In the genomic region with DNA sequence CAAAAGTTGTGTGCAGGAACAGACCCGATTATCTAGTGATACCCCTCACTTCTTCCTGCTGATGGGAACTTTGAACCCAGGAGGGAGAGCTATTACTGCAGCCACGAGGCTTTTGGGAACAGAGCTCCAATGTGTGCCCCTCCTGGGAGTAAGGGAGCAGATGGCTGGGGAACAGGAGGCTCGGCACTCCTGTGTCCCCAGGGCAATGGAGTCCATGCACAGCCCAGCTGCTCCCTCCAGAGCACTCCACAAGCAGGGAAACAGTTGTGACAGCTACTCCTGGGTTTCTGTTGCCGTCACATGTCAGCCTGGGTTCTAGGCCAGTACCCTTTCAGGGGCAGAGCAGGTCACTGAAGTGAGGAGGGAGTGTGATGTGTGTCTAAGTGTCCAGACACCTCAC, we compare ENCODE assay signal across 24 mouse cellular contexts. TPM values are rescaled to one million over a fixed set of nuclear protein-coding genes. Genes with fewer than 3 reads are reported as not detected.
A peak's percentile ranks its signal among the peaks of the same experiment; 100 is the strongest.
DNase-seq lines count a peak whose midpoint lies in the region; ATAC-seq and TF ChIP-seq lines count a peak whose summit lies in the region.
"Had no signal": no experiment of that assay in that cellular context is flagged by ENCODE, and none has a peak within 500 bp of the region (broad histone marks: within the 10 kb centered on the region; RNA-seq: fewer than 3 reads in every experiment).

No protein-coding gene starts in this region.

- no peak overlapping the region for H3K4me2 ChIP-seq in forebrain, embryonic 12.5 days
- H3K4me2 ChIP-seq in forebrain, embryonic 11.5 days (ENCODE audit: low read depth, low read length, severe bottlenecking), result no peak overlapping the region
- no peak overlapping the region for H3K4me2 ChIP-seq in hindbrain, embryonic 13.5 days
- no peak overlapping the region for H3K4me2 ChIP-seq in hindbrain, postnatal 0 days (ENCODE audit: low read depth, low read length)
- H3K4me2 ChIP-seq in lung, postnatal 0 days (replicated peaks; ENCODE audit: low read depth, low read length), result no peak overlapping the region
- H3K4me2 ChIP-seq: embryonic facial prominence, embryonic 13.5 days; hindbrain, embryonic 14.5 days; kidney, embryonic 15.5 days; limb, embryonic 12.5 days; liver, embryonic 15.5 days; lung, embryonic 14.5 days; midbrain, embryonic 15.5 days; stomach, embryonic 15.5 days had no signal

- no peak for TF ChIP-seq POLR2A in brain, embryonic 14.5 days (IDR thresholded peaks at IDR 0.05; ENCODE audit: borderline replicate concordance, extremely low read depth, insufficient read depth, insufficient read length, poor library complexity, severe bottlenecking)

- peak; percentile 9; the same call in 1 of the 2 replicates for ATAC-seq in forebrain, embryonic 12.5 days (ENCODE audit: low FRiP score)
- ATAC-seq in forebrain, embryonic 11.5 days (replicated peaks; ENCODE audit: low FRiP score), result no peak
- no peak for ATAC-seq in hindbrain, embryonic 13.5 days (ENCODE audit: low FRiP score)
- no peak for ATAC-seq in hindbrain, postnatal 0 days
- no peak for ATAC-seq in lung, postnatal 0 days
- ATAC-seq: CD4-positive, CD25-positive, alpha-beta regulatory T cell, adult 4 months; forebrain, embryonic 14.5 days; midbrain, embryonic 15.5 days had no signal

- 63% methylated on average over 4 of the region's 4 CpGs for WGBS in forebrain, embryonic 12.5 days
- WGBS in forebrain, embryonic 11.5 days, result 71% methylated on average over 4 of the region's 4 CpGs
- 40% methylated on average over 4 of the region's 4 CpGs for WGBS in hindbrain, embryonic 13.5 days
- WGBS in hindbrain, postnatal 0 days, result 39% methylated on average over 4 of the region's 4 CpGs
- WGBS in lung, postnatal 0 days, result 76% methylated on average over 4 of the region's 4 CpGs

- DNase-seq in forebrain, embryonic 11.5 days (ENCODE audit: low spot score), result no peak
- no peak for DNase-seq in hindbrain, postnatal 0 days (ENCODE audit: low spot score)
- peak; percentile 50 for DNase-seq in brain, embryonic 14.5 days (ENCODE audit: low read depth)
- DNase-seq in retina, embryonic 14.5 days (ENCODE audit: low spot score), result peak; percentile 28
- DNase-seq in lung, postnatal 0 days (ENCODE audit: low spot score), result no peak
- DNase-seq: cerebellum, adult 9-10 months; embryo, embryonic 11 days; heart, postnatal 14 days; kidney, adult 18-20 months; kidney, postnatal 36 days; lung, embryonic 14.5 days had no signal

- no peaks in the 10 kb centered on the region for H3K9me3 ChIP-seq in forebrain, embryonic 12.5 days
- H3K9me3 ChIP-seq in forebrain, embryonic 11.5 days (ENCODE audit: control insufficient read depth, low read length), result no peaks in the 10 kb centered on the region
- no peaks in the 10 kb centered on the region for H3K9me3 ChIP-seq in hindbrain, embryonic 13.5 days
- H3K9me3 ChIP-seq in hindbrain, postnatal 0 days (ENCODE audit: low read length), result no peaks in the 10 kb centered on the region
- no peaks in the 10 kb centered on the region for H3K9me3 ChIP-seq in lung, postnatal 0 days (ENCODE audit: low read length)
- H3K9me3 ChIP-seq: embryonic facial prominence, embryonic 13.5 days; kidney, embryonic 15.5 days; limb, embryonic 12.5 days; liver, embryonic 15.5 days; midbrain, embryonic 15.5 days; stomach, embryonic 15.5 days had no signal

- no peak for TF ChIP-seq CTCF in hindbrain, postnatal 0 days (IDR thresholded peaks at IDR 0.05; ENCODE audit: low read depth)
- TF ChIP-seq CTCF in brain, embryonic 14.5 days (IDR thresholded peaks at IDR 0.05; ENCODE audit: borderline replicate concordance, extremely low read depth, insufficient read depth, insufficient read length), result no peak
- TF ChIP-seq CTCF in lung, postnatal 0 days (IDR thresholded peaks at IDR 0.05), result no peak

- H3K36me3 ChIP-seq in forebrain, embryonic 12.5 days (replicated peaks), result peaks cover 69% of the 10 kb centered on the region
- peaks cover 17% of the 10 kb centered on the region for H3K36me3 ChIP-seq in forebrain, embryonic 11.5 days (ENCODE audit: control insufficient read depth, insufficient read depth, low read length)
- H3K36me3 ChIP-seq in hindbrain, embryonic 13.5 days, result peaks cover 67% of the 10 kb centered on the region
- peaks cover 37% of the 10 kb centered on the region for H3K36me3 ChIP-seq in hindbrain, postnatal 0 days (ENCODE audit: insufficient read depth, low read length)
- 0 out of 2 replicates have a peak, but pooled peaks cover 9% of the 10 kb centered on the region for H3K36me3 ChIP-seq in lung, postnatal 0 days (ENCODE audit: insufficient read depth, low read length)
- H3K36me3 ChIP-seq: liver, embryonic 15.5 days had no signal

- TF ChIP-seq EP300 in lung, postnatal 0 days (IDR thresholded peaks at IDR 0.05), result no peak

- H3K27ac ChIP-seq in forebrain, embryonic 12.5 days, result 0 out of 2 replicates have a peak overlapping the region, but pooled peaks have one; percentile 8
- H3K27ac ChIP-seq in forebrain, embryonic 11.5 days (ENCODE audit: low read depth, low read length), result no peak overlapping the region
- H3K27ac ChIP-seq in hindbrain, embryonic 13.5 days, result peak overlapping the region; percentile 52
- no peak overlapping the region for H3K27ac ChIP-seq in hindbrain, postnatal 0 days
- H3K27ac ChIP-seq in lung, postnatal 0 days (ENCODE audit: low read length), result no peak overlapping the region
- H3K27ac ChIP-seq: embryonic facial prominence, embryonic 13.5 days; hindbrain, embryonic 14.5 days; kidney, embryonic 15.5 days; layer of hippocampus, adult 2 months; left cerebral cortex, adult 2 months; limb, embryonic 12.5 days; liver, embryonic 15.5 days; stomach, embryonic 15.5 days had no signal

- H3K9ac ChIP-seq in forebrain, embryonic 12.5 days, result no peak overlapping the region
- no peak overlapping the region for H3K9ac ChIP-seq in forebrain, embryonic 11.5 days (ENCODE audit: low read length)
- no peak overlapping the region; the same call in 1 of the 2 replicates for H3K9ac ChIP-seq in hindbrain, embryonic 13.5 days
- H3K9ac ChIP-seq in hindbrain, postnatal 0 days (replicated peaks; ENCODE audit: low read length), result no peak overlapping the region
- H3K9ac ChIP-seq in lung, postnatal 0 days (replicated peaks; ENCODE audit: low read depth), result no peak overlapping the region
- H3K9ac ChIP-seq: embryonic facial prominence, embryonic 13.5 days; hindbrain, embryonic 14.5 days; kidney, embryonic 15.5 days; limb, embryonic 12.5 days; liver, embryonic 15.5 days; lung, embryonic 14.5 days; midbrain, embryonic 15.5 days; stomach, embryonic 15.5 days had no signal

- no peaks in the 10 kb centered on the region for H3K27me3 ChIP-seq in forebrain, embryonic 12.5 days
- no peaks in the 10 kb centered on the region for H3K27me3 ChIP-seq in forebrain, embryonic 11.5 days (ENCODE audit: control insufficient read depth, insufficient read depth, low read length)
- H3K27me3 ChIP-seq in hindbrain, embryonic 13.5 days, result no peaks in the 10 kb centered on the region
- no peaks in the 10 kb centered on the region for H3K27me3 ChIP-seq in hindbrain, postnatal 0 days (ENCODE audit: insufficient read depth, low read length)
- no peaks in the 10 kb centered on the region for H3K27me3 ChIP-seq in lung, postnatal 0 days (replicated peaks; ENCODE audit: insufficient read depth, low read length)
- H3K27me3 ChIP-seq: embryonic facial prominence, embryonic 13.5 days; kidney, embryonic 15.5 days; limb, embryonic 12.5 days; liver, embryonic 15.5 days; midbrain, embryonic 15.5 days; stomach, embryonic 15.5 days had no signal

- no peak overlapping the region for H3K4me3 ChIP-seq in forebrain, embryonic 12.5 days (replicated peaks)
- no peak overlapping the region for H3K4me3 ChIP-seq in forebrain, embryonic 11.5 days (ENCODE audit: low read depth, low read length)
- no peak overlapping the region for H3K4me3 ChIP-seq in hindbrain, embryonic 13.5 days
- H3K4me3 ChIP-seq in hindbrain, postnatal 0 days (ENCODE audit: low read length), result no peak overlapping the region
- H3K4me3 ChIP-seq in lung, postnatal 0 days (ENCODE audit: low read depth, low read length), result no peak overlapping the region
- H3K4me3 ChIP-seq: embryonic facial prominence, embryonic 13.5 days; kidney, embryonic 15.5 days; layer of hippocampus, adult 2 months; left cerebral cortex, adult 2 months; limb, embryonic 12.5 days; liver, embryonic 15.5 days; midbrain, embryonic 15.5 days; stomach, embryonic 15.5 days had no signal

- H3K4me1 ChIP-seq in forebrain, embryonic 12.5 days, result peaks cover 18% of the 10 kb centered on the region
- no peaks in the 10 kb centered on the region for H3K4me1 ChIP-seq in forebrain, embryonic 11.5 days (replicated peaks; ENCODE audit: control insufficient read depth, insufficient read depth, low read length)
- H3K4me1 ChIP-seq in hindbrain, embryonic 13.5 days (replicated peaks), result peaks cover 34% of the 10 kb centered on the region
- H3K4me1 ChIP-seq in hindbrain, postnatal 0 days (ENCODE audit: insufficient read depth, low read length), result no peaks in the 10 kb centered on the region
- peaks cover 2% of the 10 kb centered on the region; the same call in 1 of the 2 replicates for H3K4me1 ChIP-seq in lung, postnatal 0 days (ENCODE audit: insufficient read depth, low read depth, low read length)
- H3K4me1 ChIP-seq: embryonic facial prominence, embryonic 13.5 days; limb, embryonic 12.5 days; stomach, embryonic 15.5 days had no signal

RNA-seq across cellular contexts. Expression of gene Sbk1, which starts 20.7 kb away (rescaled TPM):
- polyA plus RNA-seq in forebrain, embryonic 12.5 days (2016; fragmentation: Nextera tagmentation; extraction: Ambion mirVana), result 264 and 272 TPM in 2 replicates
- polyA plus RNA-seq in forebrain, embryonic 11.5 days (2014; fragmentation: Nextera tagmentation; extraction: Ambion mirVana), result 194 and 214 TPM in 2 replicates
- 248 and 253 TPM in 2 replicates for polyA plus RNA-seq in hindbrain, embryonic 13.5 days (2015; fragmentation: Nextera tagmentation; extraction: Ambion mirVana)
- total RNA-seq in hindbrain, postnatal 0 days (2014; rRNA removed), result 530 and 565 TPM in 2 replicates
- polyA plus RNA-seq in hindbrain, postnatal 0 days (2015; fragmentation: Nextera tagmentation; extraction: Ambion mirVana), result 138 and 161 TPM in 2 replicates
- 423 and 518 TPM in 2 replicates for polyA plus RNA-seq in brain, embryonic 14.5 days (2012; rRNA removed)
- polyA plus RNA-seq in lung, postnatal 0 days (2015; fragmentation: Nextera tagmentation; extraction: Ambion mirVana), result 5.5 and 5.7 TPM in 2 replicates

Comparison
In these comparisons a context has a peak if more than half of its experiments do, and no peak if none do; other contexts are left out.
1. H3K27ac ChIP-seq: peak in forebrain, embryonic 12.5 days (single experiment) and hindbrain, embryonic 13.5 days (single experiment); none in forebrain, embryonic 11.5 days (single experiment), hindbrain, postnatal 0 days (single experiment) and lung, postnatal 0 days (single experiment).
2. DNase-seq: peak in brain, embryonic 14.5 days (single experiment) and retina, embryonic 14.5 days (single experiment); none in forebrain, embryonic 11.5 days (single experiment), hindbrain, postnatal 0 days (single experiment) and lung, postnatal 0 days (single experiment).
3. RNA of gene Sbk1, which starts 20.7 kb away (polyA plus RNA-seq): 423 to 518 TPM in brain, embryonic 14.5 days, 264 to 272 TPM in forebrain, embryonic 12.5 days, 248 to 253 TPM in hindbrain, embryonic 13.5 days, 194 to 214 TPM in forebrain, embryonic 11.5 days and 138 to 161 TPM in hindbrain, postnatal 0 days; 5.5 to 5.7 TPM in lung, postnatal 0 days; every median in the first group is over 10 times any median in the second.